Mouse (Mus musculus) ES-Bruce4 (cell line): ENCODE results near the gene Phldb2.

ENCODE experiments used
- CTCF ChIP-seq: IDR thresholded peaks from one replicate; pipeline ENCODE4 v1.8.1; 2011; ENCODE audit warnings: low read depth, low read length
- EP300 ChIP-seq: IDR thresholded peaks from 2 replicates; pipeline ENCODE4 v1.6.1; 2011; ENCODE audit warnings: low read depth, low read length; ENCODE audit not compliant: insufficient read depth
- POLR2A ChIP-seq: IDR thresholded peaks from one replicate; pipeline ENCODE4 v1.8.1; 2011; ENCODE audit warnings: low read length; ENCODE audit not compliant: insufficient read depth

GRCm38 (mm10) chr16:45737880-45738279 is 215.5 kb downstream of the Phldb2 start:
- TF ChIP-seq CTCF, result no peak
- no peak for TF ChIP-seq POLR2A
- TF ChIP-seq EP300, result no peak
